Mouse (Mus musculus) left cerebral cortex, adult 8-10 months (tissue): ENCODE data around the gene Lzts2. TPM values are rescaled to one million over a fixed set of nuclear protein-coding genes. Genes with fewer than 3 reads are reported as not detected.
A peak's percentile ranks its signal among the peaks of the same experiment; 100 is the strongest.

Experiments
- DNase-seq, 2 experiments: peaks; one replicate each; pipeline ENCODE4 v3.0.0; 2022; ENCODE audit warnings: low spot score in 2 of 2
- total RNA-seq, 4 experiments: library from RNA; stranded (reverse); gene quantifications; 2 replicates each; pipeline ENCODE4 v1.2.4; 2022

The Lzts2 gene
- total RNA-seq, 4 experiments from 2014 or later, result 40.8 to 44.6 (median 43.3) TPM

DNA sequence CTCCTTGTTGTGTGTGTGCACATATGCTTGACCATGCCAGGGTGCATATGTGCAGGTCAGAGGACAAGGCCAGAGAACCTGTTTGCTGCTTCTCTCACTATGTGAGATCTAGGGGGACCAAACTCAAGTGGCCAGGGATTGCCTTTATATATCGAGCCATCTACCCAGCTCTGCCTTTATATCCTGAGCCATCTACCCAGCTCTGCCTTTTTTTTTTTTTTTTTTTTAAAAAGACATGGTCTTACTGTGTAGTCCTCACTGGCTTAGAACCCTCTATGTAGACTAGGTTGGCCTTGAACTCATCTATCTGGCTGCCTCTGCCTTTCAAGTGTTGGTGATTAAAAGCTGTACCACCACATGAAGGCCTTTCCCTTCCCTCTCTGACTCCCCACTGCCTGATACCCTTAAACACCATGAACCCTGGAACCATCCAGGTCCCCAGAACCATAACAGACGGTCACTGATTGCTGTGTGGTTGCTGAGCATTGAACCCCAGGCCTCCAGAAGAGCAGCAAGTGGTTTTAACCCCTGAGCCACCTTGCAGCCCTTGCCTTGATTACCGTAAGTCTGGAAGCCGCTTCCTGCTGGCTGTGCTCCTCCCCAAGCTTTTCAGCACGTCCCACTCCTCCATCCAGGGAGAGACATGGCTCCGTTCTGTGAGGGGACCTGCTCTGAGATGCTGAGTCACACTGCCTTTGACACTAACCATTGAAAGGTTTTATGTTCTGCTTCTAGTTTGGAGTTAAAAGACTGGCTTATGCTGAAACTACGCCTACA, 10.3 kb upstream of the Lzts2 start:
- DNase-seq, result no peak

DNA sequence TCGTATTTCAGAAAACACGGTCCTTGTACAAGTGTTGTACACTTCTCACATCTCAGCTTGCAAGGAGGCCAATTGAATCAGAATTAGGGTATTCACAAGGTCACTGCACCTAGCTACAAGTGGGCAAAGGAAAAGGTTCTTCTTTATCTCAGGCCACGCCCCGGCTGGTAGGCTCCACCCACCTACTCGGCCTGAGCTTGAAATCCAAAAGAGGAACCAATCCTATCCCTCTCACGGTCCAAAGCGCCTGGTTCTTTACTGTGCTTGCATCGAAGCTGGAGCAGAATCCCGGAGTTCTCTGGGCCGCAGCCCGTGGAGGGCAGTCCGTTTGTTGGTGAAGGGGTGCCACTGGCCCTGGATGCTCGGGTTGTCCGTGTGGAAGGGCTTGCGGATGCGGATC, 8.8 kb upstream of the Lzts2 start, which contains the start of gene Twnk:
Gene Twnk, plus strand, starts transcription at position 220 of the 400 bp plus-strand sequence.
- DNase-seq, result no peak

DNA sequence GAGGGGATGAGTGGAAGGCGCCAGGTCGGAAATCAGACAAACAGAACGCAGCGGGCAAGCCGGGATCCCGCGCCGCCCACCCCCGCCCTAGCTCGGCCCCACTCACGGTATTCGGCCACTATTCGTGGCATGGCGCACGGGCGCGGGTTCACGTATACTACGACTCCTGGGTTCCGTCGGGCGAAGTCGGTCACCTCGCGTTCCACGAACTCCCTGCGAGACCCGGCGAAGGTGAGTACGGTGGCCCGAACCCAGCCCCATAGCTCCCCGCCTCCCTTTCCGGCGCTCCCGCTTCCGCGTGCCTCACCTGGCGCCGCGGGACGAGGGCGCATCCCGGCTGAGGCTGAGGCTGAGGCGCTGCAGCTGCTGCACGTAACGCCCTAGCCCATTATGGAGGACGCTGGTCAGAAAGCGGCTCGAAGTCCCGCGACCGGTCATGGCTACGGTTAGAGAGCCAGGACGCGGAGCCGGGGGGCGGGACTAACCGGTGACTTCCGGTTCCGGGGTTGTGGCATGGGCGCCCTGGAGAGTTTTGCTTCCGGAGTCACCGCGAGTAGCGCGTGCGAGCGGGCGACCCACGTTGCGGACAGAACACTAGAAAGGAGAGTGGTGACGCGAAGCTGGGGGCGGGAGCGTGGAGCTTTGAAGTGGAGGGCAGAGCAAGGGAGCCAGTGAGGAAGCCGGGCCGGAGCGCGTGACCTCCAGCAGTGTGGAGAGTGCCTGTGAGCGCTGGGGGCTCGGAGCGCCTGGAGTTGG, 8.1 kb upstream of the Lzts2 start, which contains the start of gene Mrpl43:
Gene Mrpl43, minus strand, starts transcription at position 486 of the 756 bp plus-strand sequence.
- peak; percentile 97 for DNase-seq

DNA sequence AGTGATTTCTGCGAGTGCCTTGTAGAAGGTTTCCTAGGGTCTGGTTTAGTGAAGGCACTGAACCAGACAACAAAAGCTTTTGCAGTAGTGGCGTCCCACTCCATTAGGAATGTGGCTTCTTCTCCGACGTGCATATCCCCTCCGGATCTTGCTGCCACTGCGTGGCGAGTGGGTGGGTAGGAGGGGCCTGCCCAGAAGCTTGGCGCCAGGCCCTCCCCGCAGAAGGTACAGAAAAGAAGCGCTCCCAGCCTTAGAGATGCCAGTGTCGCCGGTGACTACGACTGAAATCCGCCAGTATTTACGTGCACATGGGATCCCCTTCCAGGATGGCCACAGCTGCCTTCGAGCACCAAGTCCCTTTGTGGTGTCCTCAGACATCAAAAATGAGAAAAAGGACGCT, 7.2 kb upstream of the Lzts2 start:
- DNase-seq, result no peak

DNA sequence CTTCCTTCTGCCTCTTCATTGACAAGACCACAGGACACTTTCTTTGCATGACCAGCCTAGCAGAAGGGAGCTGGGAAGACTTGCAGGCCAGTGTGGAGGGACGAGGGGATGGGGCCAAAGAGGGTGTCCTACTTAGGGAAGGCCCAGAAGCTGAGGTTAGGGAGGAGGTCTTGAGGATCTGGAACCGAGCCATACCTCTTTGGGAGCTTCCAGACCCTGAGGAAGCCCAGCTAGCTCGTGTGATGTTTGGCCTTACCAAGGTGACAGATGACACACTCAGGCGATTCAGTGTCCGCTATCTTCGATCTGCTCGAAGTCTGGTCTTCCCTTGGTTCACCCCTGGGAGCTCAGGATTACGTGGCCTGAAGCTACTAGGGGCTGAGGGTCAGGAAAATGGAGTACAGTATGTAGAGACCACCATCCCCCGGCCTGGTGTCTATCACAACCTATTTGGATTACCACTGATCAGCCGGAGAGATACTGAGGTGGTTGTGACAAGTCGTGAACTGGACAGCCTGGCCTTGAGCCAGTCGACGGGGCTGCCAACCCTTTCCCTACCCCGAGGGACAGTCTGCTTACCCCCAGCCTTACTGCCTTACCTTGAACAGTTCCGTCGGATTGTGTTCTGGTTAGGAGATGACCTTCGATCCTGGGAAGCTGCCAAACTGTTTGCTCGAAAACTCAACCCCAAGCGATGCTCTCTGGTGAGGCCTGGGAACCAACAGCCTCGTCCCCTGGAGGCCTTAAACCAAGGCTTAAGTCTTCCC, 6.6 kb upstream of the Lzts2 start:
- no peak for DNase-seq

DNA sequence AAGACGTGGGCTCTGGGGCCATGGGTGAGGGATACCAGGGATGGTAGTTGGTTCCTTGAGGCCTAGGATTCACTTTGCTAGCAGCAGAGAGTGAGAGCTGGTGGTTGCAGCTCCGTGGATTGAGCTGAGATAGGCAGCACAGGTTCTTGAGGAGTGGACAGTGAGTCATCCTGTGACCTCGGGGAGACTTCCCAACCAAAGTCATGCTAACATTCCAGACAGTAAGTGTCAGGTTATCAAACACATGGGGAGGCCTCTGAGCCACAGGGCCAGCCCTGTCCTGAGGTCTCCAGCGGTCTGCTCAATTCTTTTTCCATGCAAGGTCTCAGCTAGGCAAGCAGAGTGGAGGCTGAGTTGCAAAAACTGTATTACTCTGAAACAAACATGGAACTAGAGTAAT, 3.6 kb upstream of the Lzts2 start:
- no peak for DNase-seq

DNA sequence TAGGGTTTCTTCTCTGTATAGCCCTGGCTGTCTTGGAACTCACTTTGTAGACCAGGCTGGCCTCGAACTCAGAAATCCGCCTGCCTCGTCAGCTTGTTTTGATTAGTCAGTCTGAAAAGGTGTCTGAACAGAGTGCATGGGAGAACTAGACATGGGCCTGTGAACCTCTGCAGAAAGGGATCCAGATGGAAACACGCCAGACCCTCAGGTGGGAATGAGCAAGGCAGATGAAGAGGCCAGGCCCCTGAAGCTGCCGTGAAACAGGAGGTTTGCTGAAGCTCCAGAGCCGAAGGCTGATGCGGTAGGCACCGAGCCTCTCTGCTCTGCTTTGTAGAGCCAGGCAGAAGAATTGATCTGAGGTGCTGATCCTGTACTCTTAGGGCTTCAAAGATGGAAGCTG, 2.0 kb upstream of the Lzts2 start:
- no peak for DNase-seq

DNA sequence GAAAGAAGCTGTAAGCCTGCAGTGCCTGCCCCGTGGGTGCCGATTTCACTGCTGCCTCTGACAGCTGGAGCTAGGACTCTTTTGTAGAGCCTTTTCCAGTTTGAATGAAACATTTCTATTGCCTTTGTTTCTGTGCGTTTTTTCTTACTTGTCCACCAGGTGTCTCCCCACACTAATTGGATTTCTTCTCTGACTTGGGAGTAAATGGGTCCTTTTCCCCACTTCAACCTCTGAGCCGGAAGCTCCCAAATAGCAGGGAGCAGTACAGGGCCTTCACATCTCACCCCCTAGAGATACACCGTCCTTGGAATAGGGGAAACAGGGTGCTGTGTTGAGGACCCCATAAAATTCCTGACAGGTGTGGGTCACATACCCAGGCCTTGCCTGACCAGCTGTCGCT, 1.6 kb upstream of the Lzts2 start:
- DNase-seq, result peak in 1 of 2 experiments; percentile 13

DNA sequence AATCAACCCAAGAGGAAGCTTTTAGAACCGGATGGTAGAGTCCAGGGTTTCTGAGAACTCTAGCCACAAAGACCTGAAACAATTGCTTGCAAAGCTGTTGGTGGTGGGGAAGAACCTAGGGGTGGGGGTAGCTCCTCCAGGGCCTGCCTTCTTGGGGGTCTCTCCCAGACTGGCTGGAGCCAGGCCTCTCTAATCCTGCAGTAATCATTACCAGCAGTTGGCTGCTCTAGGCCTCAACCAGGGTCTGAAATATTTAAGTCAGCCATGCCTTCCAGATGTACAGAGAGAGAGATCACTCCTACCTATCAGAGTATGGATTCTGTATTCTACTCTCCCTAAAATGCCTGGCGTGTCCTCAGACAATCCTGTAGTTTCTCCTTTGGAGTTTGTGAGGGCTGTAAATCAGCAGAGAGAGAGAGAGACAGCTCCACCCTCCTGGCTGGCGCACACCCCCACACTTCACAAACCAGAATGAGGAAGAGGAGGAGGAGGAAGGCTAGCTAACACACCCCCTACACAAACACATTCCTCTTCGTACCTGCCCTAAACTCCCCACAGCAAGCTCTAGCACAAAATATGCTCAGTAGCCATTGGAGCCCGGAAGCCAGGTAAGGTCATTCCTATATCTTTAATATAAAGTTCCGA, 511 bp upstream of the Lzts2 start:
- DNase-seq, result no peak

DNA sequence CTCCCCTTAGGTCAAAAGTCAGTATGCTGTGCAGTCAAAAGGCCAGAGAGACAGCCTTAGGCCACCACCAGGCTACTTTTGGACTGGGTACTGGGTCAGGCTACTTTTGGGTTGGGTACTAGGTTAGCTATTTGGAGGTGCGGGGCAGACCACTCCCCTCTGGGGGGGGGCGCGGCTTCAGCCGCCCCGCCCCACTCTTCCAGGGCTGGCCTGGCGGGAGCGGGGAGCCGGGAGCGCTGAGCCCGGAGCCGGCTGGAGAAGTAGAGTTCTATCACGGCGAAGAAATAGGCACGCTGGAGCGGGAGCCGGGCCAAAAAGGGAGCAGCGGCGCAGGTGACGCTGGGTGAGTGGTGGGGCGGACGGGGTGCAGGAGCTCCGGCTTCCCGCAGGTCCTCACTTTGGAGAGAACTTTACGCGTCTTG, 778 bp downstream of the Lzts2 start:
- peak in 1 of 2 experiments; percentile 10 for DNase-seq

DNA sequence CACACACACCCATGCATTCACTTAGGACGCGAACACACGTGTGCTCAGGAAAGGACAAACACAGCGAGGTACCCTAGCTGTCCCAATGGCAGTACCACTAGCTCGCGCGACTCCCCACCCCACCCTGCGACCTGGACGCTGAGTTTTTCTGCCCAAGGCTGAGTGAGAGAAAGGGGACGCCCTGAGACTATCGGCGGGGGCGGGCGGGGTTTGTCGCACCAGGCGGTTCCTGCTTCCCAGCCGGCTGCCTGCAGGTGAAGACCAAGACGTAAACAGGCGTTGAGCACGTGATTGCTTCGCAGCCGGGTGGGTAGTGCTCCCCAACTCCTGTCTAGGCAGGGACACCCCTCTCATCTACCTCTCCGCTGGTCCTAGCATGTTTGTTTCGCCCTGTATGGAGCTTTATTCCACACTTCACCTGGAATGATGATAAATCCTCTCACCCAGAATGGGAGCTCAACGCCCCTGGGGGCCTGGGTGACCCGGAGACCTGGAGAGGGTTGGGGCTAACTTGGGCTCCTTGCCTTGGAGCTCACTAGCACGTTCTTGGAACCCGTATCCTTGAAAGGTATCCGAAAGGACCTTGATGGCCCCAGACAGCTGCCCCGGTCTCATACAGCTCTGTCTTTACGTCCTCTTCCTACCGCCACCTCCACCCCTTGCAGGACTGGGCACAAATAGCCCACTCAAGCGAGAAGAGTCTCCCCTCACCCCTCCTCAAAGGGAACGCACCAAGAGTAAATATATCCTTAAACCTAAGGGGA, 1.5 kb downstream of the Lzts2 start:
- no peak for DNase-seq

DNA sequence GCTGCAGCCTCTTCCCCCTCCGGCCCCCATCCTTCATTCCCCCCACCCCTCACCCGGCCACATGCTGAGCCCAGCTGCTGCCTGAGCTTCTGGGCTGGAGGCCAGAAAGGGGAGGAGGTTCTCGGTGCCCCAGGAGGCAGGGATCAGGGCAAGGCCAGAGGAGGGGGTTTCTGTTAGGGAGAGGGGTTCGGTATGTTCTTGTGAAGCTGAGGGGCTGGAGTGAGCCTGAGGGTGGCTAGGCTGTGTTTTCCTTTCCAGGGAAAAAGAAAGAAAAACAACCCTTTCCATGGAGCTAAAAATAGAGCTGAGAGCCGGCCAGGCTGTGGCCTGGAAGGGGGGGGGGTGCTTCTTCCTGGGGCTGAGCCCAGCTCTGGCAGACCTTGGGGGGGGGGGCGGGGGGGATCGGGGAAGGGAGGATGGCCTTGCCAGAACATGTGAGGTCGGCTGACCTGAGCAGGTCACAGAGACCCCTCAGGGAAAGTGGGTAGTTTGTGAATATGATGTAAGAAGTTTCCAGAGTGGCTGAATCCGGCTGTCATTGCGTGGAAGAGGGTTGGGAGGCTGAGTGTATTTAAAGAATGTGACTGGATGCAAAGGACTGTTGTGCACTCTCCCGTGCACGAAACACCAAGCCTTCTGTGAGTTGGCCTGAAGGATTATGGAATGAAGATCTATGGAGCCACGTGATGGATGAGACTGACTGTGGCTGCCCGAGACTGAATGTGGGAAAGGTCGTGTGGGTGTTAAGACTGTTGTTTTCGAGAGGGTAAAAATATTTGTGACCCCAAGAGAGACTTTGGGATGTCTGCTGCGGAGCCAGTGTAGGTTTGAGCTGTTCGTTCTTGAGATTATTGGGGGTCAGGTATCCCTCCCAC, 2.4 kb downstream of the Lzts2 start:
- peak in 1 of 2 experiments; percentile 78 for DNase-seq

DNA sequence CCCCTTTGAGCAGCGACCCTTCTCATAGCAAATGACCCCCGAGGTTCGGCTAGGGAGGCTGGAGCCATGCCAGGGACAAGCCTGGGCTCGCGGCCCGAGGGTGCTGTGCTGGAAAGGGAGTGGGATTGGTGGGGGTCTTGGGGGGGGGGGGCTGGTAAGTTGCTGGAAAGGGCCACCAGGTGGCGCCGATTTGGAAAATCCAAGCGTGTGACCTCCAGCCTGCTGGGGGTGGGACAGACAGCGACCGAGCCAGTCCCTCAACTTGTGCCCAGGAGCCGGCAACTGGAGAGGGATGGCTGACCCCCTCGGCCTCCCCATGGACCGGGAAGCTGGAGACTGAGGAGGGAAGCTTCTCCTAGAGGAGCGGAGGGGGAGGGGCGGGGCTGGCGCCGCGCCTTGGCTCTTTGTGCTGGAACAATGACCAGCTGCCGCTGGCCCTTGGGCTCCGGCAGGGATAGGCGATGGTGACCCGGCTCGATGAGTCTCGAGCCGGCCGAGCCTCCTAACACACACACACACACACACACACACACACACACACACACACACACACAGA, 3.1 kb downstream of the Lzts2 start:
- DNase-seq, result peak; percentile 73 to 83

DNA sequence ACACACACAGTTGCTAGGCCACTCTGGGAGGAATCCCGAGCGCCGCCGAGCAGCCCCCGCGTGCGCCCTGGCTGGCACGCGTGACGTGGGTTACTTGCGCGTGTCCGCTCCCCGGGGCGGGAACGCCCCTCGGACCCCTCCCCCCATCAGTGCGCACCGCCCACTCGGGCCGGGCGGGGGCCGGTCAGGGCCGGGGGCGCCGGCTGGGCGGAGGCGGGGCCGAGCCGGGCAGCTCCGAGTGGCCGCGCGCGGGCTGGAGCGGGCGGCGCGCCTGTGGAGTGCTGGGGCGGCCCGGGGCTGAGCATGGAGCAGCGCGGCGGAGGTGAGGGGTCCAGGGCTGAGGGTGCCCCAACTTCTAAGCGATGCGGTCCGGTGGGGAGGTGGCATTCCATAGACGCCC, 3.7 kb downstream of the Lzts2 start:
- peak in 1 of 2 experiments; percentile 83 for DNase-seq

DNA sequence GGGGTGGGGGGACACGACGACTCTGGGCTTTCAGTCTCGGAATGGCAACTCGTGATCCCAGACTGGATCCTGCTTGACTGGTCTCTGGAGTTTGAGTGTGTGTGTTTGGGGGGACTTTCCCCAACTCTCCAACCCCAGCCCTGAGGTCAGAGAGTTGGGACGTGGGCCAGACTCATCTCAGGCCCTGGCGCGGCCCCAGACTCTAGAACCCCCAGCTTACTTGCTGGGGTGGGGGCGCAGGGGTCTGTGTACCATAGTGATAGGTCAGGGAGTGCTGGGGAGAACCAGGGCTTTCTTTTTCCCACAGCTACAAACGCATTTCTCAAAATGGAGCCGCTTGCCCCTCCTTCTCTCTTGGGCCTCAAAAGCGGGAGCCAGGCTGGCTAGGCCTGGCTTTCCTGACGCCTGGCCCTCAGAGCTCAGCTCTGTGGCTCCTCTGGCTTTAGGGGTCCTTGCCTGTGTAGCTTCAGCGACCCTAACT, 4.2 kb downstream of the Lzts2 start:
- DNase-seq, result no peak

DNA sequence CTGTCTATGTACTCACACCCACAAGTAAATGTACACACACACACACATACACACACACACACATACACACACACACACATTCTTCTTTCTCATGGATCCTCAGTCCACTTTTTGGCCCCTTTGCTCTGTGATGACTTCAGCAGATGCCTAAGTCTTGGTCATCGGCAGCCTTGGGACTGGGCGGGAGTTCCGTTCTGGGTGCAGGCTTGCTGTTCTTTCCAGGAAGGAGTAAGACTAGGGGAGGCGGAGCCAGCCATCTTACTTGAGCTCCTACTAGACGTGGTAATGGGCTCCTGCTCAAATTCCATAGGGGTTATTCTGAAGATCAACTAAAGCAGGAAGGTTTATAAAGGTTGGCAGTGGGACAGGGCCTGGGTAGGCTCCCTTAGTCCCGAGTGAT, 6.1 kb downstream of the Lzts2 start:
- no peak for DNase-seq

DNA sequence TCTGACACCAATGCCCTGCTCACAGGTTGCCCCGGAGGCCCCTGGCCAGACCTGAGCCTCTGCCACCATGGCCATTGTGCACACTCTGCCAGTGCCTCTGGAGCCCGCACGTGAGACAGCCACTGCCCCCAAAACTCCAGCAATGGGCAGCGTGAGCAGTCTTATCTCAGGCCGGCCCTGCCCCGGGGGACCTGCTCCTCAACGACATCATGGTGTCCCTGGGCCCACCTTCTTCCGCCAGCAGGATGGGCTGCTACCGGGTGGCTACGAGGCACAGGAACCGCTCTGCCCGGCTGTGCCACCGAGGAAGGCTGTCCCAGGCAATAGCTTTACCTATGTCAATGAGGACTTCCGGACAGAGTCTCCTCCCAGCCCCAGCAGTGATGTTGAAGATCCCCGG, 7.1 kb downstream of the Lzts2 start:
- DNase-seq, result no peak

DNA sequence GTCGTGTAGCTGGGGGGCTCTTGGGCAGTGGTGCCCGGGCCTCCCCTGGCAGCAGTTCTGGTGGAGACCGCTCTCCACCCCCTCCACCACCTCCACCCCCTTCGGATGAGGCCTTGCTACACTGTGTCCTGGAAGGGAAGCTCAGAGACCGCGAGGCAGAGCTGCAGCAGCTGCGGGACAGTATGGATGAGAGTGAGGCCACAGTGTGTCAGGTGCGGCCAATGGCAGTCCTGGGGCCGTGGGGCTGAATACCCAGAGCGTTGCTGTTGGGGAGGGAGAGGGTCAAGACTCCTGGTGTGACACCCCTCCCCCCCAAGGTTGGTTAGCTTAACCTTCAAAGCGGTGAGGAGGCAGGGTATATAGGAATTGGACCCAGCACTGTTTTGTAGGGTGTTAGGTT, 9.8 kb downstream of the Lzts2 start:
- no peak for DNase-seq

DNA sequence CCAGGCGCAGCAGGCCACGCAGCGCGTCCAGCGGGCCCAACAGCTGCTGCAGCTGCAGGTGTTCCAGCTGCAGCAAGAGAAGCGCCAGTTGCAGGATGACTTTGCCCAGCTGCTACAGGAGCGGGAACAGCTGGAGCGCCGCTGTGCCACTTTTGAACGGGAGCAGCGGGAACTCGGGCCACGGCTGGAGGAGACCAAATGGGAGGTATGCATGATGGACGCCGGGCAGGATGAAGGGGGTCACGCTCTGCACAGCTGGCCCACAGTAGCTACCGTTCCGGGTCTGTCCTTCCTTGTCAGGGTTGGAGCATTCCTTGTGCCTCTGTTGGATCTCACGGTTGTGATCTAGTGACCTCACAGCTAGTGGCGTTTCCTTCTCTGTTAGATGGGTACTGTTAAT, 10.6 kb downstream of the Lzts2 start:
- no peak for DNase-seq
